Mouse (Mus musculus) MEL (cell line): ENCODE measurements around the gene Mark1. TPM values are rescaled to one million over a fixed set of nuclear protein-coding genes. Genes with fewer than 3 reads are reported as not detected.
A peak's percentile ranks its signal among the peaks of the same experiment; 100 is the strongest.

Source experiments
- DNase-seq: peaks from one replicate; pipeline ENCODE4 v3.0.0; 2011; ENCODE audit warnings: low read depth, low spot score
- H3K27ac ChIP-seq: 2 replicates; pipeline ENCODE4 v1.5.1; 2012; ENCODE audit warnings: low read depth, mild to moderate bottlenecking, control low read depth, low read length, moderate library complexity; ENCODE audit not compliant: control insufficient read depth
- H3K27me3 ChIP-seq, 2 experiments: fragments of 150-350 bp in 1 of 2; sonication (generic) in 1 of 2; 2 replicates each; pipeline ENCODE4 v1.6.1; 2012; ENCODE audit warnings: low read length in 2 of 2, mild to moderate bottlenecking in 2 of 2, improper control_type of control experiment in 1 of 2, moderate library complexity in 1 of 2; ENCODE audit not compliant: insufficient read depth in 2 of 2, control insufficient read depth in 1 of 2
- H3K36me3 ChIP-seq, 2 experiments: 2 replicates each; pipeline ENCODE4 v1.6.1; 2012 to 2014; ENCODE audit warnings: low read length in 2 of 2, improper control_type of control experiment in 1 of 2, inconsistent platforms in 1 of 2, mild to moderate bottlenecking in 1 of 2; ENCODE audit not compliant: insufficient read depth in 2 of 2, control insufficient read depth in 1 of 2
- H3K4me1 ChIP-seq, 2 experiments: fragments of 150-350 bp in 1 of 2; sonication (generic) in 1 of 2; 2 replicates each; pipeline ENCODE4 v1.6.1; 2012; ENCODE audit warnings: low read length in 2 of 2, improper control_type of control experiment in 1 of 2, mild to moderate bottlenecking in 1 of 2; ENCODE audit not compliant: insufficient read depth in 2 of 2, control insufficient read depth in 1 of 2
- H3K4me3 ChIP-seq, 2 experiments: fragments of 150-350 bp in 1 of 2; sonication (generic) in 1 of 2; 2 replicates each; pipeline ENCODE4 v1.5.1; 2012; ENCODE audit warnings: low read depth in 2 of 2, low read length in 2 of 2, mild to moderate bottlenecking in 2 of 2, moderate library complexity in 2 of 2, control low read depth in 1 of 2, improper control_type of control experiment in 1 of 2; ENCODE audit not compliant: control insufficient read depth in 1 of 2, insufficient read depth in 1 of 2
- H3K79me2 ChIP-seq: 2 replicates; pipeline ENCODE4 v1.6.1; 2012; ENCODE audit warnings: mild to moderate bottlenecking, low read length, moderate library complexity; ENCODE audit not compliant: control insufficient read depth, poor library complexity, insufficient read depth
- H3K9ac ChIP-seq: 2 replicates; pipeline ENCODE4 v1.6.1; 2012; ENCODE audit warnings: low read depth, mild to moderate bottlenecking, control low read depth, low read length, moderate library complexity; ENCODE audit not compliant: control insufficient read depth, poor library complexity, severe bottlenecking
- H3K9me3 ChIP-seq: fragments of 150-350 bp; sonication (generic); replicated peaks from 2 replicates; pipeline ENCODE4 v1.6.1; 2012; ENCODE audit warnings: mild to moderate bottlenecking, low read length, improper control_type of control experiment, moderate library complexity; ENCODE audit not compliant: insufficient read depth
- CTCF ChIP-seq, 3 experiments: IDR thresholded peaks in 2 of 3; conservative IDR thresholded peaks in 1 of 3; 2 replicates each; pipeline ENCODE4 v1.5.1; 2011 to 2012; ENCODE audit warnings: low read length in 3 of 3, low read depth in 2 of 3, mild to moderate bottlenecking in 2 of 3, improper control_type of control experiment in 1 of 3, inconsistent platforms in 1 of 3, mixed read lengths in 1 of 3, moderate library complexity in 1 of 3; ENCODE audit not compliant: control insufficient read depth in 1 of 3, insufficient read depth in 1 of 3, poor library complexity in 1 of 3, severe bottlenecking in 1 of 3
- E2F4 ChIP-seq: IDR thresholded peaks from 2 replicates; pipeline ENCODE4 v1.6.1; 2011; ENCODE audit warnings: low read depth, low read length, improper control_type of control experiment, borderline replicate concordance
- GATA1 ChIP-seq: IDR thresholded peaks from 2 replicates; pipeline ENCODE4 v1.6.1; 2011; ENCODE audit warnings: low read depth, low read length, improper control_type of control experiment
- MAFK ChIP-seq: IDR thresholded peaks from 2 replicates; pipeline ENCODE4 v1.6.1; 2011; ENCODE audit warnings: low read depth, mild to moderate bottlenecking, low read length, improper control_type of control experiment, borderline replicate concordance
- MAX ChIP-seq: IDR thresholded peaks from 2 replicates; pipeline ENCODE4 v1.6.1; 2011; ENCODE audit warnings: low read length, improper control_type of control experiment
- MAZ ChIP-seq: IDR thresholded peaks from 2 replicates; pipeline ENCODE4 v1.6.1; 2012; ENCODE audit warnings: low read depth, mild to moderate bottlenecking, inconsistent platforms, low read length, improper control_type of control experiment
- MEF2A ChIP-seq: IDR thresholded peaks from 2 replicates; pipeline ENCODE4 v1.6.1; 2014; ENCODE audit warnings: low read depth, mild to moderate bottlenecking, inconsistent platforms, low read length, improper control_type of control experiment; ENCODE audit not compliant: poor library complexity, insufficient replicate concordance, severe bottlenecking; ENCODE audit errors: extremely low read depth
- MXI1 ChIP-seq: IDR thresholded peaks from 2 replicates; pipeline ENCODE4 v1.6.1; 2011; ENCODE audit warnings: mild to moderate bottlenecking, low read depth, low read length, improper control_type of control experiment
- NRF1 ChIP-seq: IDR thresholded peaks from 2 replicates; pipeline ENCODE4 v1.6.1; 2014; ENCODE audit warnings: low read depth, mild to moderate bottlenecking, inconsistent platforms, low read length, improper control_type of control experiment, moderate library complexity; ENCODE audit not compliant: poor library complexity, insufficient read depth, severe bottlenecking
- POLR2AphosphoS2 ChIP-seq: IDR thresholded peaks from 2 replicates; pipeline ENCODE4 v1.6.1; 2011; ENCODE audit warnings: low read length, improper control_type of control experiment
- POLR2AphosphoS5 ChIP-seq: IDR thresholded peaks from 2 replicates; pipeline ENCODE4 v1.6.1; 2012; ENCODE audit warnings: low read depth, borderline replicate concordance, mild to moderate bottlenecking, inconsistent platforms, low read length, moderate library complexity, mixed read lengths
- TBP ChIP-seq: IDR thresholded peaks from 2 replicates; pipeline ENCODE4 v1.8.0; 2011; ENCODE audit warnings: low read depth, low read length, improper control_type of control experiment
- TCF12 ChIP-seq: IDR thresholded peaks from 2 replicates; pipeline ENCODE4 v1.6.1; 2014; ENCODE audit warnings: low read depth, mild to moderate bottlenecking, inconsistent platforms, low read length, improper control_type of control experiment, moderate library complexity
- USF2 ChIP-seq, 2 experiments: IDR thresholded peaks; 2 replicates each; pipeline ENCODE4 v1.6.1; 2011 to 2012; ENCODE audit warnings: improper control_type of control experiment in 2 of 2, low read length in 2 of 2, borderline replicate concordance in 1 of 2, inconsistent platforms in 1 of 2, low read depth in 1 of 2, mild to moderate bottlenecking in 1 of 2; ENCODE audit not compliant: insufficient read depth in 1 of 2
- ZKSCAN1 ChIP-seq: IDR thresholded peaks from 2 replicates; pipeline ENCODE4 v1.6.1; 2012; ENCODE audit warnings: low read depth, mild to moderate bottlenecking, inconsistent platforms, low read length, improper control_type of control experiment, moderate library complexity
- ZNF384 ChIP-seq: IDR thresholded peaks from 2 replicates; pipeline ENCODE4 v1.6.1; 2012; ENCODE audit warnings: low read depth, mild to moderate bottlenecking, inconsistent platforms, low read length, improper control_type of control experiment
- polyA plus RNA-seq, 2 experiments: library from polyadenylated mRNA; stranded (reverse) in 1 of 2; unstranded in 1 of 2; fragments of >175 nt in 1 of 2; fragments of >200 nt in 1 of 2; gene quantifications; 2 replicates each; pipeline versions ENCODE4 v1.2.1 to v1.2.4; 2012; ENCODE audit warnings: low replicate concordance in 2 of 2, low read depth in 1 of 2; ENCODE audit not compliant: insufficient read length in 2 of 2, insufficient read depth in 1 of 2, missing spikeins in 1 of 2
- total RNA-seq: library from RNA; depleted of rRNA; stranded (reverse); fragments of 300-350 nt; gene quantifications from 2 replicates; pipeline ENCODE4 v1.2.3, GENCODE M21; 2012

Mark1 gene
- total and polyA plus RNA-seq, 3 experiments = not detected

GRCm38 (mm10) chr1:184869939-184870565, 129.3 kb downstream of the Mark1 start:
- Histone ChIP-seq H3K4me3 (no peak overlapping the region), H3K4me1 (no peaks in the 10 kb centered on the region), H3K27ac (no peak overlapping the region), H3K9me3 (no peaks in the 10 kb centered on the region), H3K79me2 (no peaks in the 10 kb centered on the region), H3K9ac (no peak overlapping the region), H3K36me3 (no peaks in the 10 kb centered on the region), H3K27me3 (peaks cover 0 to 12% of the 10 kb centered on the region in 2 experiments; a peak in 3 of 4 replicates)
- peak; percentile 6 for DNase-seq
- TF ChIP-seq ZKSCAN1 (no peak), POLR2AphosphoS2 (no peak), GATA1 (no peak), TCF12 (no peak)

- no peak overlapping the region for H3K4me3 ChIP-seq
- no peaks in the 10 kb centered on the region for H3K9me3 ChIP-seq
- DNase-seq = no peak
- no peaks in the 10 kb centered on the region for H3K4me1 ChIP-seq
- peaks cover 0 to 12% of the 10 kb centered on the region in 2 experiments; a peak in 3 of 4 replicates for H3K27me3 ChIP-seq
- H3K9ac ChIP-seq = no peak overlapping the region
- H3K36me3 ChIP-seq = no peaks in the 10 kb centered on the region
- H3K79me2 ChIP-seq = no peaks in the 10 kb centered on the region
- H3K27ac ChIP-seq = no peak overlapping the region
- TF ChIP-seq NRF1 (no peak), E2F4 (no peak), TCF12 (no peak), CTCF (IDR thresholded peaks at IDR 0.05 in 2 of 3, conservative IDR thresholded peaks at IDR 0.05 in 1 of 3; ENCODE audit: control insufficient read depth in 1 of 3, insufficient read depth in 1 of 3, low read depth in 2 of 3, low read length in 3 of 3, poor library complexity in 1 of 3, severe bottlenecking in 1 of 3) (no peak), USF2 (IDR thresholded peaks at IDR 0.05; ENCODE audit: borderline replicate concordance in 1 of 2, insufficient read depth in 1 of 2, low read depth in 1 of 2, low read length in 2 of 2) (no peak), MAZ (no peak), MAX (no peak), POLR2AphosphoS2 (no peak), ZNF384 (no peak), MXI1 (no peak), POLR2AphosphoS5 (no peak), TBP (no peak), MAFK (no peak), MEF2A (no peak)
Measured at GRCm38 (mm10) chr1:184867640-184868120, 131.7 kb downstream of the Mark1 start.
